Mouse (Mus musculus) forebrain, embryonic 12.5 days (tissue): Measurements from ENCODE around the gene Tcf7. TPM values are rescaled to one million over a fixed set of nuclear protein-coding genes. Genes with fewer than 3 reads are reported as not detected.

Experiments used
- polyA plus RNA-seq: library from polyadenylated mRNA; unstranded; fragments of >200 nt; fragmentation: Nextera tagmentation; extraction: Ambion mirVana; gene quantifications from 2 replicates; pipeline ENCODE4 v1.2.1, GENCODE M21; 2016

The Tcf7 gene
- polyA plus RNA-seq, 1 experiment from 2014 or later: 5.4 TPM

Other genes starting within 250 kb of the Tcf7 start
- gene Ppp2ca, start 184.3 kb downstream of the Tcf7 start, polyA plus RNA-seq: 121 and 125 TPM in 2 replicates
- not detected in 2 replicates for gene Olfr1373, start 137.5 kb downstream of the Tcf7 start, polyA plus RNA-seq
- gene Olfr1371, start 69.0 kb downstream of the Tcf7 start, polyA plus RNA-seq: not detected in 2 replicates
- 958 and 1,041 TPM in 2 replicates for gene Skp1a, start 51.0 kb downstream of the Tcf7 start, polyA plus RNA-seq
- 206 and 214 TPM in 2 replicates for gene Vdac1, start 77.8 kb upstream of the Tcf7 start, polyA plus RNA-seq
- gene 9530068E07Rik, start 113.4 kb upstream of the Tcf7 start, polyA plus RNA-seq: 147 and 148 TPM in 2 replicates